Mouse (Mus musculus) urinary bladder, postnatal 25 days (tissue): ENCODE results near the gene Tmem196.

Source experiments
- DNase-seq: peaks from one replicate; pipeline ENCODE4 v3.0.0; 2022; ENCODE audit warnings: low spot score

Gene Tmem196

DNA sequence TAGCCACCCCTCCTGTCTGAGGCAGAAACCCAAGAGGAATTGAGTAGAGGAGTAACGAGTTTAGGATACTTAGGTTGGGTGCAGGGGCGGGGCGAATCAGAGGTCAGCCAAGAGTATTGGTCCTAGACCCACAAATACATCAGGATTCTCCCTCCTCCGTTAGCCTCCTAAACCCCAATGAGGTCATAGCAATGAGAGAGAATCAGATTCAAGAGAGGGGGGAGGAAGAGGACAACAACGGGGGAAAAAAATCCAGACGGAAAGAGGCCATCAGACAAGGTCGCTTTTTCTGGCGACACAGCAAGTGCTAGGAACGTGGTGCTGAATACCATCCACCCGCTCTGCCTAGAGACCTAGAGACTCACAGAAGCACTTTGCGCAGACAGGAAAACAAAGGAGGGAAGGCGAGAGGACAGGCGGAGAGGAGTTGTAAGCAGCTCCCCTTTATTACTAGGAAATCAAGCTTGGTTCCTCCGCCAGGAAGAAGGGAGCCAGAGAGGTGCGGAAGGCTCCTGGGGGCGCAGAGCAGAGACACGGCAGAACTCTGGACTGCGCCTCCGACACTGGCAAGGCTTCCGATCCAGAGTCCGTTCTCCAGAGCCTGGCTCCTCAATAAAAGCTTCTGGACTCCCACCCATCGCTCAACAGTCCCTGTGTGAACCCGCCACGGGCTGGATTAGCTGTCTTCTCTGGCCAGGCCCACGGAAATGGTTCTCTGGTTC lies at the start of gene Tmem196:
Gene Tmem196, plus strand, starts transcription at position 234 of the 722 bp plus-strand sequence.
- DNase-seq = no peak

DNA sequence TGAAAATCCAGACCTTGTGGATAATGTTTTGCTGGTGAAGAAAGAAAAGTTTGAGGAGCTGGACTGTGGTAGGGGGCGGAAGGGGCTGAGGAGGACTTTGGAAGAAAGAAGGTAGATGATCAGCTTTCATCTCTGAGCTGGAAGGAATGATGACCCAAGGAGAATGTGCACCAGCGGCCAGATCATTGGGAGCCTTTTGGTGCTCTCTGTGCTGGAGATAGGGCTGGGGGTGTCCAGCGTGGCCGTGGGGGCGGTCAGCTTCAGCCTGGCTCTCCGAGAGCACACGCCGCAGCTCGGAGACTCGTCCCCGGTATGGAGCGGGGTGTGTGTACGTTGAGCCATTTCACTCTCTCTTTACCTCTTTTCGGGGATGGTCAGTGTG lies 680 bp downstream of the Tmem196 start:
- DNase-seq = no peak

DNA sequence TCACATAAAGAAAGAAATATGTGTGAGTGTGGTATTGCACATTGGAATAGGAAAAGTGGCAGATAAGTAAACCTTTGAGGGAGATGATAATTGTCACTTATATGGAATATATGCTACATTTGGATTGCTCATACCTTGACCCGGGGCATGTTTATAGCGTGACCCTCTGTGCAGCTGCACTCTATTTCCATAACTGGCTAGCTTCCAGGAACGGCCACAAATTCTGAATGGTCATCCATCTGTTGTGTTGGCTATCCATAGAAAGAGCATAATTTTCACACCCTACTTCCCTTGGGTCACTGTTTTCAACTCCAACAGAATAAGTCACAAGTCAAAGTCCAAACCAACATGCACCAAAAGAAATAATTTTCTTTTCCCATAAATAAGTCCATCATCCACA lies 11.4 kb downstream of the Tmem196 start:
- no peak for DNase-seq

DNA sequence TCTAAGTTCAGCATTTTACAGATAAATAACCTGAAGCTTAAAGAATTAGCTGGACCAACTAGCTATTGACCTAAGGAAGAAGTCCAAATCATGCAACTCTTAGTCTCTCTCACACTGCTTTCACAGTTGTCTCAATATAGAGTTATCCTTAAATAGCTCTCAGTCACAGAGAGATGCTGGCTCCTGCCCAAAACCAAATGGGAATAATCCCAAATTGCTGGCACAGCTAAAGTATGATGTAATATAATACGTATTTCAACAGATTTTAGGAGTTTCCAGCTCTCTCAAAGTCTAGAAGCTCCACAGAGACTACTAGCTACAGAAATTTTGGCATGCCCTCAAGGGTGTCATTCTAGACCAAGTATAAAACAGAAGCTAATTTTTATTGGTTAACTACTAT lies 15.1 kb downstream of the Tmem196 start:
- DNase-seq = no peak

DNA sequence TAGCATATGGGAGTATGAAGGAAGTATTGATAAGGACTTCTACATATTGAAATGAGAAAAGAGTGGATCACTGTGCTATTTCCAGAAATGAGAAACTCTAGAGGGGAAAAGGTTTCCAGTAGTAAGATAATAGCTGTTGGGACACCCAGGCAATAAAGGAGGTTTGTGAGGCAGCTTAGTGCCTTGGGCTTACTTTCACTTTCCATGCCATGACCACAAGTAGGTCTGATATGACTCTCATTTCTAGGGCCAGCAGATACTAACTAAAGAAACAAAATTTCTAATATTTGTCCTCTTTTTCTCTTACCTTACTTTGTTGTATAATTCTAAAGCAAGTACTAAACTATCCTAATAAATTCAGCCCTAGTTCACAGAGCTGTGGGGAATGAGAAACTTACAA lies 19.8 kb downstream of the Tmem196 start:
- DNase-seq = no peak

DNA sequence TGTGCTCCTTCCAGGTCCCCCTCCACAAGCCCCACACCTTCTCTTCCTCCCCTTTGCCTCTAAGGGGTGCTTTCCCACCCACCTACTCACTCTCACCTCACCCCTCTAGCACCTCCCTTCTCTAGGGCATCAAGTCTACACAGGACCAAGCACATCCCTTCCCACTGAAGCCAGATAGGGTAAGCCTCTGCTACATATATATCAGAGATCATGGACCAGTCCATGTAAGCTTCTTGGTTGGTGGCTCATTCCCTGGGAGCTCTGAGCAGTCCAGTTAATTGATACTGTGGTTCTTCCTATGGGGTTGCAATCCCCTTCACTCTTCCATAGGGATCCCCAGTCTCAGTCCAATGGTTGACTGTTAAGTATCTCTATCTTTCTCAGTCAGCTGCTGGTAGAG lies 24.4 kb downstream of the Tmem196 start:
- DNase-seq = no peak

DNA sequence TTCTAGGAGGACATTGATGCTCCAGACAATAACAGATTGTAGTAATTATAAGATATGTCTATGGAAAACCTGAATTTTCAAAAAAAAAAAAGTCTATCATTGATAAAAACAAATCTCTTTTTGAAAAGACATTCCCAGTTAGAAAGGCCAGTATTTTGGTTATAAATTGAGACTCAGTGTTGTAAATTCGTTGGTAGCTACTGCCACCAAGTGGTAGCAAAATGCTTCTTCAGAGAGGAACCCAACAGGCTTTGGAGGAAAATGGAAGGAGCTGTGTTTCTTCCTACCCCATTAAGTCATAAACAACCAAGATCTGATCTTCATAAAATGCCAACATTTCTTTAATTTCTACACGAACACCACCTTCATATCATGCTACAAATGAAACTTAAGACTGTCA lies 36.1 kb downstream of the Tmem196 start:
- DNase-seq = peak; percentile 11

DNA sequence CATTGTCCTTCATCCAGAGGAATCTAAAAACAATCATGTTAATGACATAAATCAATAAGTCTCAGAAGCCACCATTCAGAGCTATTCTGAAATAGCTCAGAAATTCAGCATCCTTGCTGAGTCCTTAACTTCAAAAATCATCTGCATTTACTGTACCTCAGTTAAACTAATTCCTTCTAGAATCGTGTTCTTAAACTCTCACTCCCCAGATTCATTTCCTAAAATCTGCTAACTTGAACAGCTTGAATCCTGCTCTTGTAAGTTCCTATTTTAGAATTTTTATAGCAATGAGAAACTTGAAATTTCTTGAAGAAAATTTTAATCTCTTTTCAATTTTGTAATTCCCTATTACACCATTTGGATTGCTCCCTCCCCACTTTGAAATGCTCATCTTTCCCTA lies 52.6 kb downstream of the Tmem196 start:
- no peak for DNase-seq

DNA sequence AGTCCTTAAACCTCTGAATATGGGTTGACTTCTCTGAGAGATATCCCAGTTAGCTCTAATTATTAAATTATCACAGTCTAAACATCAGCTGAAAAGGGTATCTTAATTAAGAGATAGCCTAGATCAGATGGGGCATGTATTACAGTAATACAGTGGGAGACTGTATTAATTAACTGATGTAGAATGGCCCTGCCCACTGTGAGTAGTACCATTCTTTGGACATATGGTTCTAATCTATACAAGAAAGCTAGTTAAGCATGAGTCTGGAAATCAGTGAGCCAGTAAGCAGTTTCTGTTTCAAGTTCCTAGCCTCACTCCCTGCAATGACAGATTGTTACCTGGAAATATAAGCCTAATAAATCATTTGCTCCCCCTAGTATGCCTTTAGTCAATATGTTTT lies 58.7 kb downstream of the Tmem196 start:
- DNase-seq = no peak

DNA sequence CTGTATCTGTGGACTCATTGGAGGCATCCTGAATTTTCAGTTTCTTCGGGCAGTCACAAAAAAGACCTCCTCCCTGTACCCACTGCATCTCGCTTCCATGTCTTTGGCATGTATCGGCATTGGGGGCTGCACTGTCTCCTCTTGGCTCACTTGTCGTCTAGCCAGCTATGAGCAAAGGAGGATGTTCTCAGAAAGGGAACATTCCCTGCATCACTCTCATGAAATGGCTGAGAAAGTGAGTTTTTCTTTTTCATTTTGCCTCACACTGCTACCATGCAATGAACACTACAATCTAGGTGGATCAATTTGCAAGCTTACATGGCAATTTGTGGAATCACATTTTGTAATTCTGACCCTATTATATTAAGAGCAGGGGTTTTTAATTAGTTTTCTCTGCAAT lies 69.1 kb downstream of the Tmem196 start:
- no peak for DNase-seq

DNA sequence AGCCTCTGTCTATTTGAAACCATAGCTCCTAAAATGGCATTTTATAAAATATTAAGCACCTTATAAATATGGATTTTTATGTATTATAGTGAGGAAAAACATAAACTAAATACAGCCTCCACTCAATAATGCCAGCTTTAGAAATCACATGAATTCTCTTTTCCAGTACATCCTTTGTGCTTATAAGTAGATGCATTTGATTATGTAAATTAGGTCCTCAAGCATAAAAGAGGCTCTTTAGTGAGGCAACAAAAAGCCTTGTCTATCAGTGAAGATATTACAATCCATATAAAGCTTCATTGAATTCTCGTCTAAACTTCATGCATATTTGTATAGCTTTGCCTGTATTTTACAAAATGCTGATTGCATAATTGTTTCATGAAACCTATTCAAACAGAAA lies 69.6 kb downstream of the Tmem196 start:
- no peak for DNase-seq

DNA sequence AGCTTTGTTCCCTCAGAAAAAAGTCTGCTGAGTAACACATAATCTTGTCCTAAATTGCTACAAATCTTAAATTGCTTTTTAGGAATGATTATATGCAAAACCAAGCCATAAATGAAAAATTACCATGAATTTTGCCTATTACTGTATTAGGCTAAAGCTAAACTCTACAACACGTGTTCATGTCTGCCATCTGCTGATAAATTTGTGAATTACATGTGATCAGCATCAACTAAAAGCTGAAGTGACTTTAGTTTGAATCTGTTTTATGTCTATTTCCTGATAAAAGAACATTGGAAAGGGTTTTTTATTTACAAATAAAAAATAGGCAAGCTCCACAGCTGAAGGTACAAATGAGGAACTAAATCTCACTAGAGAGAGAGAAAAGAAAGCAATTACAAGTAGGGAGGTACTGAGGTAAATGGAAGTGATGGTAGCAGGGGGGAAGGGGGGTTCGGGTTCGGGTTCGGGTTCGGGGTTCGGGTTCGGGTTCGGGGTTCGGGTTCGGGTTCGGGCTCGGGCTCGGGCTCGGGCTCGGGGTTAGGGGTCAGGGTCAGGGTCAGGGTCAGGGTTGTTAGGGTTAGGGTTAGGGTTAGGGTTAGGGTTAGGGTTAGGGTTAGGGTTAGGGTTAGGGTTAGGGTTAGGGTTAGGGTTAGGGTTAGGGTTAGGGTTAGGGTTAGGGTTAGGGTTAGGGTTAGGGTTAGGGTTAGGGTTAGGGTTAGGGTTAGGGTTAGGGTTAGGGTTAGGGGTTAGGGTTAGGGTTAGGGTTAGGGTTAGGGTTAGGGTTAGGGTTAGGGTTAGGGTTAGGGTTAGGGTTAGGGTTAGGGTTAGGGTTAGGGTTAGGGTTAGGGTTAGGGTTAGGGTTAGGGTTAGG lies 82.7 kb downstream of the Tmem196 start:
- DNase-seq = peak; percentile 84
